Comparison of ENCODE assay signal across 8 mouse cellular contexts in the genomic region with DNA sequence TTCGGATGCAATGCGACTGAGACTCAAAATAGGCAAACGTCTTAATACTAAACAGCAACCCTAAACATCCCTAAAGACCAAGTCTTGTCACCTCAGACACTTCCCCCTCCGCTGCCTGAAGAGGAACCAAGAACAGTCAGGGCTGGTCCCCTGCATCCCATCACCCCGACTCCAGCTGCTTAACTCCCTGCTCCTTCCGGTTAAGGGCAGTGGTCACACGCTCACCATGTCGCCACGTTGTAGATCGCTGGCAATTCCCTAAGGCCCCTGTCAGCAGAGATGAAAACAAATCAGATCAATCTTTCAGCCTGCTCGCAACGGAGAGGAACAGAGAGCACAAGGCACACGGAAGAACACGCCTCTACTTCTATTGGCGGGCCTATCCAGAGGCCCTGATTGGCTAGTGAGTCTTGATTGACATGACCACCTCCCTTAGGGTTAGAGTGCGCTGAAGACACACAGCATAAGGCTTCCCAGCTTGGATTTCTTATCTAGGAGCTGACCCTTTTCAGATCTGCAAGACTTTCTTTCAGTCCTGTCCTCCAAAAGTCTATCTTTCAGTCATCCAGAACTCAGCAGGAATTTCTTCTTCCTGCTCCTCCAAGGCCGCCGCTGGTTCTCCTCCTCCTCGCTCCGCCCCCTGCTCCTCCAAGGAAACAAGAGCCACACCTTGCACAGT.
DNase-seq lines count a peak whose midpoint lies in the region; ATAC-seq and TF ChIP-seq lines count a peak whose summit lies in the region.
"Not testable (repeated sequence)": the region's sequence is repeated elsewhere in the genome, so short reads cannot be mapped to it uniquely, and the experiment has no call there.

No protein-coding gene starts in this region.

- CTCF ChIA-PET in Patski (lab: Charles Lee): not testable (repeated sequence)

- DNase-seq in Patski (ENCODE audit: low read depth, low spot score): not testable (repeated sequence)
- DNase-seq in cerebellum, postnatal 25 days: peak; percentile 35 to 45
- DNase-seq in frontal cortex, postnatal 25 days (ENCODE audit: low spot score in 2 of 2): peak; percentile 7 to 14
- peak; percentile 24 to 39 for DNase-seq in layer of hippocampus, postnatal 10 days (ENCODE audit: low spot score in 2 of 2)
- DNase-seq in thymus, postnatal 0 days (ENCODE audit: low spot score): peak; percentile 43

- H3K4me1 ChIP-seq in hindbrain, embryonic 13.5 days (replicated peaks); lung, embryonic 16.5 days (replicated peaks; ENCODE audit: control insufficient read depth, insufficient read depth, low read length); olfactory bulb, adult 2 months (ENCODE audit: control insufficient read depth, insufficient read depth, low read length): not testable (repeated sequence)

- peak overlapping the region; percentile 48 for H3K4me3 ChIP-seq in hindbrain, embryonic 13.5 days
- H3K4me3 ChIP-seq in lung, embryonic 16.5 days (ENCODE audit: low read length): peak overlapping the region; percentile 53
- peak overlapping the region; percentile 52 for H3K4me3 ChIP-seq in olfactory bulb, adult 2 months (ENCODE audit: insufficient read depth, low read depth, low read length)

- WGBS in hindbrain, embryonic 13.5 days: 1% methylated on average over 20 of the region's 20 CpGs
- WGBS in lung, embryonic 16.5 days: under 1% methylated on average over 16 of the region's 20 CpGs
- under 1% methylated on average over 20 of the region's 20 CpGs for WGBS in olfactory bulb, adult 2 months

- POLR2A ChIA-PET in Patski (lab: Charles Lee): interaction anchor here (0.6 kb wide), 1 partner anchor 1711 kb away, joined by 3 read pairs; no protein-coding TSS in a partner anchor

- not testable (repeated sequence) for H3K36me3 ChIP-seq in hindbrain, embryonic 13.5 days; lung, embryonic 16.5 days (ENCODE audit: control insufficient read depth, insufficient read depth, low read length)

- not testable (repeated sequence) for TF ChIP-seq POLR2A in olfactory bulb, adult 2 months (IDR thresholded peaks at IDR 0.05; ENCODE audit: insufficient read depth, low read depth, low read length)

- not testable (repeated sequence) for TF ChIP-seq CTCF in Patski (IDR thresholded peaks at IDR 0.05); olfactory bulb, adult 2 months (IDR thresholded peaks at IDR 0.05; ENCODE audit: insufficient read depth, low read depth, low read length)

- ATAC-seq in Patski: peak; percentile 98
- peak; percentile 100 for ATAC-seq in hindbrain, embryonic 13.5 days (ENCODE audit: low FRiP score)
- ATAC-seq in lung, embryonic 16.5 days (ENCODE audit: low read depth): peak; percentile 100

- peak overlapping the region; percentile 68 for H3K9ac ChIP-seq in hindbrain, embryonic 13.5 days
- peak overlapping the region; percentile 64 for H3K9ac ChIP-seq in lung, embryonic 16.5 days (ENCODE audit: low read length)

- peak overlapping the region; percentile 56 for H3K4me2 ChIP-seq in hindbrain, embryonic 13.5 days
- peak overlapping the region; percentile 46 for H3K4me2 ChIP-seq in lung, embryonic 16.5 days (ENCODE audit: low read depth, low read length)

- H3K9me3 ChIP-seq in hindbrain, embryonic 13.5 days; lung, embryonic 16.5 days (ENCODE audit: control insufficient read depth, low read length): not testable (repeated sequence)

- H3K27ac ChIP-seq in hindbrain, embryonic 13.5 days: peak overlapping the region; percentile 73
- H3K27ac ChIP-seq in lung, embryonic 16.5 days (ENCODE audit: low read length): peak overlapping the region; percentile 39; the same call in 1 of the 2 replicates
- H3K27ac ChIP-seq in olfactory bulb, adult 2 months (ENCODE audit: insufficient read depth, low read depth, low read length): not testable (repeated sequence)

- in situ Hi-C loops in Patski (cut with MboI; ENCODE audit: low pct_unique_long_range_greater_than_20kb): not testable (repeated sequence)

- H3K27me3 ChIP-seq in Patski; hindbrain, embryonic 13.5 days; lung, embryonic 16.5 days (ENCODE audit: control insufficient read depth, insufficient read depth, low read depth, low read length): not testable (repeated sequence)
